Mouse (Mus musculus) MEL (cell line): ENCODE data around the gene Slc35e3.

Source experiments
- CTCF ChIP-seq, 3 experiments: IDR thresholded peaks in 2 of 3; conservative IDR thresholded peaks in 1 of 3; 2 replicates each; pipeline ENCODE4 v1.5.1; 2011 to 2012; ENCODE audit warnings: low read length in 3 of 3, low read depth in 2 of 3, mild to moderate bottlenecking in 2 of 3, improper control_type of control experiment in 1 of 3, inconsistent platforms in 1 of 3, mixed read lengths in 1 of 3, moderate library complexity in 1 of 3; ENCODE audit not compliant: control insufficient read depth in 1 of 3, insufficient read depth in 1 of 3, poor library complexity in 1 of 3, severe bottlenecking in 1 of 3
- MYC ChIP-seq: IDR thresholded peaks from 2 replicates; pipeline ENCODE4 v1.6.1; 2011; ENCODE audit warnings: low read depth, mild to moderate bottlenecking, low read length, improper control_type of control experiment, moderate library complexity
- POLR2A ChIP-seq, 2 experiments: IDR thresholded peaks; 2 replicates each; pipeline ENCODE4 v1.6.1; 2011 to 2012; ENCODE audit warnings: low read length in 2 of 2, mild to moderate bottlenecking in 2 of 2, control low read depth in 1 of 2, improper control_type of control experiment in 1 of 2, low read depth in 1 of 2, moderate library complexity in 1 of 2; ENCODE audit not compliant: control insufficient read depth in 1 of 2, insufficient read depth in 1 of 2, poor library complexity in 1 of 2
- POLR2AphosphoS2 ChIP-seq: IDR thresholded peaks from 2 replicates; pipeline ENCODE4 v1.6.1; 2011; ENCODE audit warnings: low read length, improper control_type of control experiment

DNA sequence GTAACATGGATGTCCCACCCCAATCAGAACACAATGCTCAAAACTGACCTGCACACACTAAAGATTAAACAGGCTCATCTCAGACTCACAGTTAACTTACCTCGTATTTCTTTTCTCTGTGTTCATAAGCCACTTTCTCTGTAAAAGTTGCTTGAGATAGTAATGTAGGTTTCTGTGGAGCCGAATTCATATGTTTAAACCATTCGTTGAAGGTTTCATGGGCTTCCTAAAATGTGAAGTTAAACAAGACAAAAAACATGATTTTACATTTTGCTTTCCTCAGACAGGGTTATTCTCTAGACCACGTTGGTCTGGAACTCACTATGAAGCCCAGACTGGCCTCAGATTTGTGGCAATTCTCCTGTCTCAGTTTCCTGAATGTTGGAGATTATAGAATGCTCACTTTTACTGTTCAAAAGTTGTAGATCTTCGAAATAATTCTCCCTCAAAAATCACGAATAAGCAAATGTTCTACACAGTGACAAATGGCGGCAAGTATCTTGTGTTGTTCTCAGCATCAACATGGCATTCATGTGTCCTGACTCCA, 11.7 kb upstream of the Slc35e3 start:
- TF ChIP-seq CTCF (IDR thresholded peaks at IDR 0.05 in 2 of 3, conservative IDR thresholded peaks at IDR 0.05 in 1 of 3; ENCODE audit: control insufficient read depth in 1 of 3, insufficient read depth in 1 of 3, low read depth in 2 of 3, low read length in 3 of 3, poor library complexity in 1 of 3, severe bottlenecking in 1 of 3) (no peak), POLR2A (IDR thresholded peaks at IDR 0.05; ENCODE audit: control insufficient read depth in 1 of 2, insufficient read depth in 1 of 2, low read depth in 1 of 2, low read length in 2 of 2, poor library complexity in 1 of 2) (no peak), MYC (no peak), POLR2AphosphoS2 (no peak)
